Mouse (Mus musculus) left cerebral cortex, postnatal 36 days (tissue): ENCODE data around the gene Olfr286. TPM values are rescaled to one million over a fixed set of nuclear protein-coding genes. Genes with fewer than 3 reads are reported as not detected.
A peak's percentile ranks its signal among the peaks of the same experiment; 100 is the strongest.

Source experiments
- DNase-seq, 2 experiments: peaks; one replicate each; pipeline ENCODE4 v3.0.0; 2021 to 2022; ENCODE audit warnings: low spot score in 2 of 2, mixed read lengths in 1 of 2
- intact Hi-C: fragments of 180-260 bp; cut with DNase I; formaldehyde crosslinking; loops from one replicate; pipeline ENCODE4 v1.15.1; 2025
- total RNA-seq, 2 experiments: library from RNA; stranded (reverse); gene quantifications; 2 replicates each; pipeline ENCODE4 v1.2.3; 2021

Gene Olfr286
- total RNA-seq: not detected

DNA sequence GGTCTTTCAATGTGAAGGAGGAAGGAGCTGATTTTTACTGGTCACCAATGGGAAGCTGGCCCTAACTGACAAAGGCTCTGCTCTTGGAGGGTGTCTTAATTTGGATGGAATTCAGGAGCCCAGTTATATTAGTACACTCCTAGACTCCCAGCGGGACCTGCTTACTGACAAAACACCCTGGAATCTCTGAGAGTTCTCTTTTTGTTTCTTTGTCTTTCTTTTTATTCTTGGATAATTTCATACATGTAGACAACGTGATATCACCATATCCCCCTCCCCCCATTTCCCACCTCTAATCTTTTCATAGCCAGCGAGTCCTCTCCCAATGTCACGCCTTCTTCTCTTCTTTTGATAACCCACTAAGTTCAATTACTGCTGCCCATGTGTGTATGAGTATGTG lies at the start of gene Olfr286:
TSS of gene Olfr286 (minus strand) at position 101 of the 400 bp plus-strand sequence.
- no peak for DNase-seq
- intact Hi-C loops: no loop called here

DNA sequence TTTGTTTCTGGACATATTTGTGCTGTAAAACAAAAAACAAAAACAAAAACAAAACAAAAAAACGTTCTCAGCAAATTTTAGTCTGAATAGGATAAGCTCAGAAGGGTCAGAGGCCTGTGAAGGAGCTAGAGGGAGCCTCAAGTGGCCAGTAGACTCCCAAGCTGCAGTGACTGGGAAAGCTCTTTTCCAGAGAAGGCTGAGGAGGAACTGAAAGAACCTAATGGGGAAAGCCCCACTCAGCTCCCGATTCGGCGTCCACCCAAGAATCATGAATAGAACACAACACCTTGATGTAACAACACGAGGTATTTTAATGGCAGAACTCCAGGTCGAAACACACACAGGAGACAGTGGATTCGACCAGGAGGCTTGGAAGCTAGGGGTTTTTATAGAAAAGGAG lies 23.5 kb upstream of the Olfr286 start:
- DNase-seq: no peak
- intact Hi-C loops: no loop called here

DNA sequence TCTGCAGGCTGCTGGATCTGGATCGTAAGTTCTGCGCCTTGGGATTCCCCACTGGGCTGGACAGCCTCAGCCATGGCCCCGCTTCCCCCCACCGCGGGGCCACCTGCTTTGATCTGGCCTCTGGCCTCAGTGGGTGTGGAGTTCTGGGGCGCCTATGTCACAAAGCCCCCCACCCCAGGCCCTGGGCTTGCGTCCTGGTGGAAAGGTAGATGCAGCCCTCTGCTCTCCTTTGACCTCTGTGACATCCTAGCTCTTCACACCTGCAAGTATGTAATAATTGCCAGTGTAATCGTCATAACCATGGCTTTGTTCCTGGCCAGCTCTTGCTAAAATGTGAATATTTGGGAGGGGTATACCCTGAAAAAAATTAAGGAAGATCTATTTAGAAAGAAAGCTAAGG lies 22.9 kb upstream of the Olfr286 start, which contains the start of gene H1fnt:
TSS of gene H1fnt (minus strand) at position 101 of the 400 bp plus-strand sequence.
- DNase-seq: no peak

DNA sequence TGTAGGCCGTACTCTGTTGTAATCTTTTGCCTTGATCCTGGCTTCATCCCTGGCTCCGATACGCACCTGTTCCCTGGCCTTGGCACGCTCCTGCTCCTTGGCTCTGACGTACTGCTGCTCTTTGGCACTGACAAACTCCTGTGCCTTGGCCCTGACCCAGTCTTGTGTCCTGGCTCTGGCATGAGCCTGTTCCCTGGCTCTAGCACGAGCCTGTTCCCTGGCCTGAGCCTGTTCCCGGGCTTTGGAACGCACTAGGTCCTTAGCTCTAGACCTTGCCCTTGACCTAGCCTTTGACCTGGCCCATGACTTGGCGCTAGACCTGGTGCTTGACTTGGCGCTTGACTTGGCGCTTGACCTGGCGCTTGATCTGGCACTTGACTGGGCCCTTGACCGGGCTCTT lies 22.0 kb upstream of the Olfr286 start:
- intact Hi-C loops: no loop called here
- no peak for DNase-seq

More for the DNA sequence above, 22.9 kb upstream of the Olfr286 start, which contains the start of gene H1fnt:
- intact Hi-C loops: no loop called here

DNA sequence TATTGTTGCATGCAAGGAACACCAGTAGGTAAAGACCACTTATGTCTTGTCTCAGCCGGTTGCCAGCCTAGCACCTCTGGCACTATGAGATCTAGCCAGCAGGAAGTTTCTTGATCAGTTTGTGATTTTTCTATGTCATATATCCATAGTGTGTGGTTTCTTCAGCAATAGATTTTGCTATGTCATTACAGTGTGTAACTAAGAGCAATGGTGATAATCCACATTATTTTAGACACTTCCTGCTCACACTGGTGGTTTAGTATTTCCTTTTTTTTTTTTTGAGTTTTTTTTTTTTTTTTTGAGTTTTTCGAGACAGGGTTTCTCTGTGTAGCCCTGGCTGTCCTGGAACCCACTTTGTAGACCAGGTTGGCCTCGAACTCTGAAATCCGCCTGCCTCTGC lies 1.2 kb upstream of the Olfr286 start:
- intact Hi-C loops: no loop called here
- no peak for DNase-seq

DNA sequence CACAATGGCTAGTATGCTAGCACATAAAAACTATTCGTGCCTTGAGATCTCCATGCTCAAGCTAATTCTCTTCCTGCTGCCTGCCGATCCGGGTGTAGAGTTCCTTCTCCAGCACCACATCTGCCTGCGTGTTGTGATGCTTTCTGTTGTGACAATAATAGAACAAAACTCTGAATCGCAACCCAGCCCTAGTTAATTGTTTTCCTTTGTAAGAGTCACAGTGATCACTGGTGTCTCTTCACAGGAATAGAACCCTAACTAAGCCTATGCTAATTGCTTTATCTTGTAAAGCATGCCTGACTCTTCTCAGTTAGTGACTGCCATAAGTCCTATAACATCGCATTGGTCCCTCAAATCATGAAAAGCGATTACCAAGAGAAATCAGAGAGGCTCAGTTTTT lies 8.2 kb downstream of the Olfr286 start:
- no peak for DNase-seq
- intact Hi-C loops: no loop called here

DNA sequence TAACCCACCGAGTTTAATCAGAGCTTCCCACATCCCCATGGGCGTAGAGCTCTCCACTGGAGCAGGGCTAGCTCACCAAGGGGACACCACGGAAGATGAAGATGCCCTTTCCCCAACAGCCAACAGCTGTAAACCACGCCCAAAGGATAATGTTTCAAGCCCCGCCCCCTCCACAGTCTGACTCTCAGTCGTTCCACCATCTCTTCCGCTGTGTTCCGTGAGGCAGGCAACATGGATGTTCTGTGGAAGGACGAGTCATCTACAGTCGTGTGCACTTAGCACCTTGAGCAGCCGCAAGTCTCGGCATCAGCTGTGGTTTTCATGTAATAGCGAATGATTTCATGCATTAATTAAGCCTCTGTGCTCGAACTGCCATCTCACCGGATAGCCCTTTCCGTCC lies 8.6 kb downstream of the Olfr286 start:
- intact Hi-C loops: no loop called here
- no peak for DNase-seq

DNA sequence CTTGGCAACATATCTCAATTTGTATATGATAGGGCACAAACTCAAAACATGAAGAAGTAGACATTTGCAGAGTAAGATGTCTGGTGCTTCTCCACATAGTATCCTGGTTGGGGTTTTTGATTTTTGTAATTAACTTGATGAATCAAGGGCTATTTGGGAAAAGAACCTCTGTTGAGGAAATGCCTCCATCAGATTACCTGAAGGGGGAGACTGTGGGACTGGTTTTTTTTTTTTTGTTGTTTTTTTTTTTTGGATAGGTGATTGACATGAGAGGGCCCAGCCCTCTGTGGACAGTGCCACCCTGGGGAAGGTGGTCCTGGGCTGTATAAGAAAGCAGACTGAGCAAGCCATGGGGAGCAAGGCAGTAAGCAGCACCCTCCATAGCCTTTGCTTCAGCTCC lies 11.9 kb downstream of the Olfr286 start:
- intact Hi-C loops: no loop called here
- no peak for DNase-seq

DNA sequence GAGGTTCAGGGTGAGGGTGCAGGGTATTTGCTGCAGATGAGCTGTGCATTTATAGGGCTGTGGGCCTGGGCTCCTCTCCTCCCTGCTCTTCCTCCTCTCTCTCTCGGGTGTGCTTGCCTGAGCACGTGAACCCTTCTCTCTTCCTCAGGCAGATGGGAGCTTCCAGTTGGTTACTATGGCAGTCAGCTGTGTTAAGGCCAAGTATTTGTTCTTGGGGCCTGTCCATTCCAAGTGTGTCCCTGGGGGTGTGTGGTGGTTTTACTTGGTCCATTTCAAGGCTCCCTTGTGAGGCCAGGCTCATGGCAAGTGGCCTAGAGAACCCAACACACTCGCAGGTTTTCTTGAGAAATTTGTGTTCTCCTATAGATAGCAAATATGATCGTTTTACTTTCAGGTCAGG lies 13.4 kb downstream of the Olfr286 start, which contains the start of the genes Gm44579 and Olfr287:
TSS of gene Gm44579 (minus strand) at position 101 of the 400 bp plus-strand sequence.
TSS of gene Olfr287 (minus strand) at position 180 of the 400 bp plus-strand sequence.
- intact Hi-C loops: no loop called here

DNA sequence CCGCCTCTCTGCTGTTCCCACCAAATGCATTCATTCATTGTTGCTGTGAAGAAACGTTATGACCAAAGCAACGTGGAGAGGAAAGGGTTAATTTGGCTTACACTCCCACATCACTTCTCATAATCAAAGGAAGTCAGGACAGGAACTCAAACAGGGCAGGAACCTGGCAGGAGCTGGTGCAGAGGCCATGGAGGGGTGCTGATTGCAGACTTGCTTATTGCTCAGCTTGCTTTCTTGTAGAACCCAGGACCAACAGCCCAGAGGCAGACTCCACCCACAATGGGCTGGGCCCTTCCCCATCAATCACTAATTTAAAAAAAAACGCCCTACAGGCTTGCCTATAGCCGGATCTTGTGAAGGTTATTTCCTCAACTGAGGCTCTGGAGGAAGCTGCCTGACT lies 20.1 kb downstream of the Olfr286 start:
- intact Hi-C loops: no loop called here
- no peak for DNase-seq

More for the DNA sequence above, 13.4 kb downstream of the Olfr286 start, which contains the start of the genes Gm44579 and Olfr287:
- no peak for DNase-seq

DNA sequence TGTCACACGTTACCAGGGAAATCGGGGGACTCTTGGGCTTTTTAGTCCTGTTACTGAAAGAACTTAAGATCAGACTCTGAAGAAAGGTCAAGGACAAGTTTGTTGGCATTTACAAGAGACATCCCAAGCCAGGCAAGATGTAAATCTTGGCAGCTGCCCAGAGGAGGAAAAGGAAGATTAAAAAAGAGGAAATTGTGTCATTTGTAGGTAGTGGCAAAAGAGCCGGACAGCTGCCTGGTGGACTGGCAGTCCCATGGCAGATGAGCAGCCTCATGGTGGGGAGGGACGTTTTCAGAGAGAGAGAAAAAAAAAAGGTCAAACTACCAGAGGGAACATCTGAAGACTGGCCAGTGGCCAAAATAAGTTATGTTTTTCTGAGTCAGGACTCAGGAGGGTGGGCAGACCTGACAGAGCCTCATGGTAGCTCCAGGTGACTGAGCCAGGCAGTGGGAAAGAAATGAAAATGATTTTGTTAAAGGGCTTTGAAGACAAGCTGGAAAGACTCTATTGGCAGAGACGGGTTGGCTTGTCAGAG lies 20.8 kb downstream of the Olfr286 start:
- intact Hi-C loops: no loop called here
- no peak for DNase-seq

DNA sequence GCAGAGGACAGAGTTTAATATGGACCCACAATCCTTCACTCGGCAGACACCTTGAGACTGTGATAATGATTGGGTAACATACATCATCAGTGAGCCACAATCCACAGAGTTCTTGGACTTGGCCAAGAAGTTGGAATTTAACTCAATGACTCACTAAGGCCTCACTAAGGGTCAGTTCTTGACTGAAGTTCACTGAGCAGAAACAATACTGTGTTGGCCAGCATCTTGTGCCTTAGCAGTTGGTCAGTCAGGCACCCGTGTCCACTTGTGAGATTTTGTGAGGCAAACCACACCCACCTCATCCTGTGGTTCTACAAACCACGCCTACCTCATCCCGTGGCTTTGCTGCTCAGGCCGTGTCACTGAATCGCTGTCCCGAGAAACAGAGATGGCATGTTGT lies 24.6 kb downstream of the Olfr286 start:
- intact Hi-C loops: no loop called here
- DNase-seq: no peak

DNA sequence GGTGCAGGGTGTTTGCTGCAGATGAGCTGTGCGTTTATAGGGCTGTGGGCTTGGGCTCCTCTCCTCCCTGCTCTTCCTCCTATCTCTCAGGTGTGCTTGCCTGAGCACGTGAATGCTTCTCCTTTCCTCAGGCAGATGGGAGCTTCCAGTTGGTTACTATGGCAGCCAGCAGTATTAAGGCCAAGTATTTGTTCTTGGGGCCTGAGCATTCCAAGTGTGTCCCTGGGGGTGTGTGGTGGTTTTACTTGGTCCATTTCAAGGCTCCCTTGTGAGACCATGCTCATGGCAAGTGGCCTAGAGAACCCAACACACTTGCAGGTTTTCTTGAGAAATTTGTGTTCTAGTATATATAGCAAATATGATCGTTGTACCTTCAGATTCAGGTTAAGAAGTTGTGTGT lies 38.8 kb downstream of the Olfr286 start, which contains the start of gene Olfr288:
TSS of gene Olfr288 (minus strand) at position 101 of the 400 bp plus-strand sequence.
- DNase-seq: no peak
- intact Hi-C loops: no loop called here

DNA sequence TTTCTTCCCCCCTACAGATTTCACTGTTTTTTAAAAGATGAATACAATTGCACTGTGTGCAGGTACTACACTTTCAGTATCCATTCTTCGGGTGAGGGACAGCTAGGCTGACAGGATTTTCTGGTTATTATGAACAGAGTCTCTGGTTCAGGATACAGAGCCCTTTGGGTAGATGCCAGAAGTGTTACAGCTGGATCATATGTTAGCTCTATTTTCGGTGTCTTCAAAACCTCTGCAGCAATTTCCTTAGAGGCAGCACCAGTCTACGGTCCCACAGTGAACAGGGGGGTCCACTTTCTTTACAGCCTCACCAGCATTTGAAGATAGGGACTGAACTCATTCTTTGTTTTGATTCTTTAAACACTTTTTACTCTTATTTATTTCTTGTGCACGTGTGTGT lies 49.8 kb downstream of the Olfr286 start:
- intact Hi-C loops: loop anchor here (5.0 kb wide), 1 partner anchor 113 kb away; the partner anchor contains the start of gene Zfp641
- DNase-seq: no peak

DNA sequence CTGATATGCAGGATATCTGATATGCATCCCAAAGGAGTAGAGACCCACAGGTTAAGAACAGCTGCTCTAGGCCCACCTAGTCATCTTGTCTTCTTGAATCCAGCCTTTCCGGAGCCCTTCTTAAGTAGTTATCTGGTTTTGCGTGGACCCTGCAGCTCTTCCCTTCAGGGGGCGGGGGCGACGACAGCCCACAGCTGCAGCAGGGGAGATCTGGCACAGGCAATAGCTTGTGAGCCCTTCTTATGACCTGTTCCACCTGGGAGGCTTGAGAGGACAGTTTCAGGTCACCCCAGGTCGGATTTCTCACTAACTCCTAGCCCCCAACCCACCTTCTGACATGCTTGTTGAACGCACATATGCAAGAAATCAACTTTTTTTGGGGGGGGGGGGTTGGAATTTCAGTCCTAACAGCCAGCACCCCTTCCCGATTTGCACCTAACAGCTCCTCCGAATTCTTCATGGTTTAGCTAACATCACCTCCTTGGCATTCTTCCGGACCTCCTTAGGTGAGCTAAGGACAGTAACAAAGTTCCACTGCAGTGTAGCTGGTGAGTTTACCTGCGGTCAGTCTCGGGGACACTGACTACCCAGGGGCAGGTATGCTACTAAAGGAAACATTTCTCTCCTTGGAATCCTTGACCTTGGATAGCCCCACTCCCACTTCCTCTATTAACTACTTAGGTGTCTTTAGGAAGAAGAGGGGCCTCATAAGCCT lies 52.2 kb downstream of the Olfr286 start:
- intact Hi-C loops: loop anchor here (2.0 to 5.0 kb wide), 2 partner anchors 115 to 207 kb away; partner anchors contain the start of gene Zfp641
- no peak for DNase-seq

DNA sequence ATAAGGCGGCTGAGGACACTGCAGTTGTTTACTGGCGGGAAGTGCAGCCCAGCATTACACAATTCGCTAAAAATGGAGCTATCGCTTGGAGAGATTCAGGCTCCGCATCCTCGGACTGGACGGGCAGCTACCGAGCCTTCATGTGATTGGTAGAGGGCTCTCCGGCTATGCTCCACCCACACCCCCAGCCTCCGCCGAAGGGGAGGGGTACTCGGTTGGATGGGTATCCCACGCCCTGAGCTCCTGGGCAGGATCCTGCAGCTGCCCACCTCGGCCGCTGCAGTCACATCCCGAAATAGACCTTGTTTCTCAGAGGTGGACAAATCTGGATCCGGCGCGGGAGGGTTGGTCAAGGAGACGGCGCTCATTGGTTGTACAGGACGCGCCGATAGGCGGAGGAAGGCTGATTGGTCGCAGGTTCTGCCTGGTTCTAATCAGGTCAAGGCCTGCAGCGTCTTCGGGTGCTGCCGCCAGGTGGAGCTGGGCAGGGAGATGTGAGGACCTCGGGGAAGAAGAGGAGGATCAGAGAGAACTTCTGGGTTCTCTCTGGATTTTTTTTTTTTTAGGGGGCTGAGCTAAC lies 53.0 kb downstream of the Olfr286 start:
- intact Hi-C loops: loop anchor here (2.0 to 5.0 kb wide), 2 partner anchors 116 to 208 kb away; partner anchors contain the start of gene Zfp641
- DNase-seq: peak; percentile 92 to 94

DNA sequence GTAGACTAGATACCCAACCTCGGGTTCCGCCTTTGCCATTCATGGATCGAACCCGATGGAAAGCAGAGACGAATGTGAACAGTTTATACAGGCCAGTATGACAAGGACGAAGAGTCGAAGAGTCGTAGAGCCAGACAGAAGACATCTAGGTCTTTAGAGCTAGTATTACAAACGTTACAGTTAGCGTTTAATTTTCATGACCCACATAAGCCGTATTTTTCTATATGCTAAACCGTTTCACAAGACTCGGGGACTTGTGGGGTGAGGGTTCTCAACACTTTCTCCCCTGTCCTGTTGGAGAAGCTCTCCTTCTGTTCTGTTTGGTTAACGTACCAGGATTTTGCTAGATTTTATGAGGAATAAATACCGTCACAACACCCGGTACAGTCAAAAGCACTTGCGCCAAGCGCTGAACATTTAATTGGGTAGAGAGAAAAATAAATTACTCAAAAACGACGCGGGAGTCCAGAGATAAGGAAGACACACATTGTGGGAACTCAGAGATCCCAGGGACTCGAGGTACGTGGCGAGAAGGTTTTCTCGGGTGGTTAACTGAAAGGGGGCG lies 53.6 kb downstream of the Olfr286 start:
- DNase-seq: no peak
- intact Hi-C loops: loop anchor here (2.0 to 5.0 kb wide), 2 partner anchors 117 to 208 kb away; partner anchors contain the start of gene Zfp641

DNA sequence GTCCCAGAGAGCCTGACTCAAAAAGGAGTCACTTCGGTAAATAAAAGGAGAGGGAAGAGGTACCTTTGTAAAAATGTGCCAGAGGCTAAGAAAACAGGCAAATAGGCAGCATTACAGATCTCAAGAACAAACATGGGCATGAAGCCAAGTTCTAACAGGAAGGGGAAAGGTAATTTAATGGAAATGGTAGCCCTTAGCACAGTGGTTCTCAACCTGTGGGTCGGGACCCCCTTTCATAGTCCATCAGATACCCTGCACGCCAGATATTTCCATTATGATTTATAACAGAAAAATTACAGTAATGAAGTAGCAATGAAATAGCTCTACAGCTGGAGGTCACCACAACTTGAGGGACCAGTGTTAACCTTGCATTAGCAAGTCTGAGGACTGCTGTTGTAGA lies 56.9 kb downstream of the Olfr286 start:
- intact Hi-C loops: no loop called here
- DNase-seq: no peak
